Mouse (Mus musculus) liver, embryonic 15.5 days (tissue): ENCODE measurements at regions not wholly inside any gene's neighbourhood (a gene's known extent, or its start where the extent isn't known, plus 50 kb on each side); places are given as distances from the start of the nearest gene placed in this dataset. TPM values are rescaled to one million over a fixed set of nuclear protein-coding genes. Genes with fewer than 3 reads are reported as not detected.

Experiments
- microRNA-seq: library from miRNA; unstranded; fragments of <30 nt; microRNA quantifications from one replicate; pipeline ENCODE4, GENCODE M21; 2016

Small RNA genes lying in the stretch of these regions (microRNA-seq; reads per million reads assigned to microRNA genes)
- gene Gm24054: not detected
